Mouse (Mus musculus) intestine, embryonic 16.5 days (tissue): ENCODE data around the gene Draxin. TPM values are rescaled to one million over a fixed set of nuclear protein-coding genes. Genes with fewer than 3 reads are reported as not detected.
"Not testable (repeated sequence)": the region's sequence is repeated elsewhere in the genome, so short reads cannot be mapped to it uniquely, and the experiment has no call there.

ENCODE experiments used
- ATAC-seq: fragments of 200-750 bp; cut with Nextera tagmentation; 2 replicates; pipeline ENCODE4 v1.8.0; 2017; ENCODE audit warnings: moderate TSS enrichment, moderate library complexity
- H3K27ac ChIP-seq: fragments of 300-500 bp; sonication (generic); 2 replicates; pipeline ENCODE4 v1.5.1; 2014; ENCODE audit warnings: mild to moderate bottlenecking, low read length
- H3K27me3 ChIP-seq: fragments of 300-500 bp; sonication (generic); replicated peaks from 2 replicates; pipeline ENCODE4 v1.6.1; 2014; ENCODE audit warnings: low read length, control low read depth, mixed read lengths; ENCODE audit not compliant: control insufficient read depth, insufficient read depth
- H3K36me3 ChIP-seq: fragments of 300-500 bp; sonication (generic); 2 replicates; pipeline ENCODE4 v1.6.1; 2014; ENCODE audit warnings: low read length, control low read depth; ENCODE audit not compliant: control insufficient read depth, insufficient read depth
- H3K4me1 ChIP-seq: fragments of 300-500 bp; sonication (generic); 2 replicates; pipeline ENCODE4 v1.6.1; 2014; ENCODE audit warnings: low read length, control low read depth, mixed read lengths; ENCODE audit not compliant: control insufficient read depth, insufficient read depth
- H3K4me2 ChIP-seq: fragments of 300-500 bp; sonication (generic); 2 replicates; pipeline ENCODE4 v1.6.1; 2014; ENCODE audit warnings: low read depth, low read length, control low read depth
- H3K4me3 ChIP-seq: fragments of 300-500 bp; sonication (generic); 2 replicates; pipeline ENCODE4 v1.5.1; 2014; ENCODE audit warnings: mild to moderate bottlenecking, low read length
- H3K9ac ChIP-seq: fragments of 300-500 bp; sonication (generic); 2 replicates; pipeline ENCODE4 v1.6.1; 2014; ENCODE audit warnings: low read depth, low read length
- H3K9me3 ChIP-seq: fragments of 300-500 bp; sonication (generic); 2 replicates; pipeline ENCODE4 v1.6.1; 2016; ENCODE audit warnings: low read length, control low read depth; ENCODE audit not compliant: control insufficient read depth
- WGBS: fragments of 180-500 bp; shearing (Covaris S2); extraction: QIAGEN DNeasy Blood & Tissue Kit; methylation state at CpG from one replicate; pipeline ENCODE4 v1.1.7; 2014; 5-methylcytosine and 5-hydroxymethylcytosine counted together
- polyA plus RNA-seq: library from polyadenylated mRNA; unstranded; fragments of >200 nt; fragmentation: Nextera tagmentation; extraction: Ambion mirVana; gene quantifications from 2 replicates; pipeline ENCODE4 v1.2.1, GENCODE M21; 2015

Gene Draxin
- polyA plus RNA-seq = 0.06 and 0.07 TPM in 2 replicates

DNA sequence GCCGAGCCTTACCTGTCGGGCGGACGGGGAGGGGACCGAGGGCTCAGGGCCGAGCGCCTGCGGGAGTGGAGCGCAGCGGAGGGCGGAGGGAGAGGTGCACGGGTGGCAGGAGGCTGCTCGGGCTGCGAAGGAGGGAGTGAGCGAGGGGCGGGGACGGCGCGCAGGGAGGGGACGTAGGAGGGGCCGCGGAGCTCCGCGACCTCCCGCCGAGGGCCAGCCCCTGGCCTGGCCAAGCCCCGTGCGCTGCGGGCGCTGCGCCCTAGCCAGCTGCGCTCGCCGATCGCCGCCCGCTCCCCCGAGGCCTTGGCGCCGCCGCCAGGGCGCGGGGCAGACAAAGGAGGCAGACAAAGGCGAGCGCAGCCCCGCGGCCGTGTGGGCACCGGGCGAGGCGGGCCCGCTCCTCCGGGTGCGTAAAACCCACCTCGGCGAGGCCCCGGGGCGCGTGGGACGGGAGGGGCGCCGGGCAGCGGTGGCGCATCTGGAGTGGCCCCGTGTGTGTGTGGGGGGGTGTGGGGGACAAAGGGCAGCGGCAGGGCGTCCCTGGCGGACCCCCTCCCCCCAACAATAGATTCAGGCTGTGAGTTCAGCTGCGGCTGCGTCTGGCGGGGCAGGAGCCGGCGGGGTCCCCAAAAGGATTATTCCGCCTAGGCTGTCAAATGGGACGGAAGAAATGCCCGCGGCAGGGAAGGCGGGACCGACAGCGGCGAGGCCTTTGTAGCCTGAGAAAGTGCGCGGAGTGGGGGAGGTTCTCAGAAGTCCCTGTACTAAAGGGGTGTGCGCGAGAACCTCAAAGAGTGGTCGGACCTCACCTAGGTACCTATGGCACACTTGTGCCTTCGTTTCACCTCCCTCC is at the start of gene Draxin:
Draxin (minus strand) TSS at position 138 of the 853 bp plus-strand sequence.
- WGBS = under 1% methylated on average over 63 of the region's 87 CpGs
- Histone ChIP-seq H3K4me3 (peak within 1 kb of the TSS; percentile 60), H3K4me1 (peaks cover 7% of the 10 kb centered on the region), H3K4me2 (peak within 1 kb of the TSS; percentile 96), H3K9ac (peak within 1 kb of the TSS; percentile 66), H3K27ac (no peak within 1 kb of the TSS), H3K9me3 (no peaks in the 10 kb centered on the region), H3K27me3 (peaks cover 40% of the 10 kb centered on the region), H3K36me3 (no peaks in the 10 kb centered on the region)
- peak; percentile 84 for ATAC-seq

DNA sequence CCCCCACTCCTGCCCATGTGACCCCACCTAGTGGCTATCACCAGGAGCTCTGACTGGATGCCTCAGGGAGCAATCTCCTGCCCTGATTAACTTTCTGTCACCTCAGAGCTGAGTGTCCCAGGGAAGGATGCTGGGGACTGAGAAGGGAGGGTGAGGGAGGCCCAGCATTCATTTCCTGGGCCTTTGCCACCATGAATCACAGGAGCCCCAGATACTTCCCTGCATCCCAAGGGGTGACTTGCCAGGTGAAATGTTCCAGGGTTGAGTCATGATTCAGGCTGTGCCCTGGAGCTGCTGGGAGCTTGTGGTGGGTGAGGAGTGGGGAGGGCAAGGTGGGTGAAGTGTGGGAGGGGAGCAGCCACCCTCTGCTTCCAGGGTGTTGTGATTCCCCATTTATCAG is 47.2 kb upstream of the Draxin start:
- Histone ChIP-seq H3K9me3 (no peaks in the 10 kb centered on the region), H3K4me2 (no peak overlapping the region), H3K4me1 (no peaks in the 10 kb centered on the region), H3K9ac (no peak overlapping the region), H3K27ac (no peak overlapping the region), H3K4me3 (no peak overlapping the region), H3K36me3 (no peaks in the 10 kb centered on the region), H3K27me3 (peaks cover 44% of the 10 kb centered on the region)
- no peak for ATAC-seq

DNA sequence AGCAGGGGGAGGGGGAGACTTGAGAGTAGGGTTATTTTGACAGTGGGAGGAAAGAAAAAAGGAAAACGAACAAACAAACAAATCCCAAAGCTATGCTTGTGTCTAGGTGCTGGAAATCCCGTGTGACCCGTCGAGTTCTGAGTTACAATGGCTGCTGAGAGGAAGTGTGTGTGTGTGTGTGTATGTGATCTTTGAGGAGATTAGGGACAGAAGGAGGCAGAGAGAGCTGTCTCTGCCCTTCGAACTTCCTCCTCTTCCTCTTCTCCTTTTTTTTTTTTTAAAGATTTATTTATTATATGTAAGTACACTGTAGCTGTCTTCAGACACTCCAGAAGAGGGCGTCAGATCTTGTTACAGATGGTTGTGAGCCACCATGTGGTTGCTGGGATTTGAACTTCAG is 46.1 kb upstream of the Draxin start:
- H3K27me3 ChIP-seq = peaks cover 52% of the 10 kb centered on the region

DNA sequence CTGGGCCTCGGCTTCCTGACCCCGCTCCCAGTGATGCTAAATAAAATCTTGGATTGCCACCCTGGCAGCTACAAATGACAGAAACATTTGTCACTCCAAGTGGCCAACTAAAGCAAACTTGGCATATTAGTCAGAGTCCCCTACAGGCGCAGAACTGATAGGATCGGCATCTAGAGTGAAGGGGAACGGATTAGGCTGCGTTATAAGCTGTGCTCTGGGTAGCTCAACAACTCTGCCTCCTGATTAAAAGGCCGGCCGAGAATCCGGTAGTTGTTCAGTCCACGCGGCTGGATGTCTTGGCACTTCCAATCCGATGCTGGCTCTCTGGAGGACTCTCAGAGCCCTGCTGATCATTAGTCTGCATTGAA is 44.0 kb upstream of the Draxin start:
- Histone ChIP-seq H3K27ac (no peak overlapping the region), H3K36me3 (no peaks in the 10 kb centered on the region), H3K9me3 (no peaks in the 10 kb centered on the region), H3K4me1 (no peaks in the 10 kb centered on the region), H3K27me3 (peaks cover 68% of the 10 kb centered on the region), H3K4me2 (no peak overlapping the region), H3K4me3 (no peak overlapping the region), H3K9ac (no peak overlapping the region)
- ATAC-seq = no peak
- 20% methylated on average over 12 of the region's 12 CpGs for WGBS

More for the DNA sequence above, 46.1 kb upstream of the Draxin start:
- H3K9me3 ChIP-seq, H3K4me2 ChIP-seq, H3K27ac ChIP-seq, H3K9ac ChIP-seq, H3K4me3 ChIP-seq, ATAC-seq, H3K36me3 ChIP-seq, H3K4me1 ChIP-seq: not testable (repeated sequence)
- 71% methylated on average over 5 of the region's 6 CpGs for WGBS

DNA sequence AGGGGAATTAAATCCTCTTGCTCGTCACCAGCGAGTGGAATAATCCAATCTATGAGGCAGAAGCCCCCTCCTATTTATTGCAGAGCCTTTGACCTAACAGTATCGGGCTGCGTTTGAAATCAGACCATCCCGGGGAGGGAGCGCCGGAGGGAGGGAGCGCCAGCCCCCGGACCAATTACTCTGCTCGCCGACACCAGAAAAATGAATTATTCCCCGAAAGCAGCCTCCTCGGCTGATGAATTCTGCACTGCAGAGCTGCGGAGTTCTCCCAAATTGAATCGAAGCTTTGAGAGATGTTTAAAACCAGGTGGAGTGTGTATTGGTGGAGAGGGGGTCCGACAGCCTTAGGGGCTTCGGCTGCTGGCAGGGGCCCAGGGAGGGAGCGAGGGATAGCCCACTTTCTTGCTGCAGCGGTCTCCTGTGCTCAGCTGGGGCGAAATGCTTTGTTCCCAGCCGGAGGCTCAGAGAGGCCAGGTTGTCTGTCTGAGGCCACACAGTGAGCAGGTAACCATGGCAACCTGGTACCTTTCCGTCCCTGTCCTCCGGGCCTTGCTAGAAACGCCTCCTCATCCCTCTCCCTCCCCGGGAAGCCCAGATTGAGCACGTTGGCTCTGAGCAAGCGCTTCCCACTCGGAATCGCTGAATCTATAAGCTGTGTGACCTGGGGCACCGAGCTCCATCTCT is 43.5 kb upstream of the Draxin start:
- H3K9me3 ChIP-seq = no peaks in the 10 kb centered on the region
- H3K36me3 ChIP-seq = no peaks in the 10 kb centered on the region
- no peak overlapping the region for H3K4me3 ChIP-seq
- WGBS = 3% methylated on average over 30 of the region's 30 CpGs
- ATAC-seq = no peak
- H3K9ac ChIP-seq = no peak overlapping the region
- no peak overlapping the region for H3K27ac ChIP-seq
- peaks cover 71% of the 10 kb centered on the region for H3K27me3 ChIP-seq
- no peaks in the 10 kb centered on the region for H3K4me1 ChIP-seq
- H3K4me2 ChIP-seq = no peak overlapping the region

DNA sequence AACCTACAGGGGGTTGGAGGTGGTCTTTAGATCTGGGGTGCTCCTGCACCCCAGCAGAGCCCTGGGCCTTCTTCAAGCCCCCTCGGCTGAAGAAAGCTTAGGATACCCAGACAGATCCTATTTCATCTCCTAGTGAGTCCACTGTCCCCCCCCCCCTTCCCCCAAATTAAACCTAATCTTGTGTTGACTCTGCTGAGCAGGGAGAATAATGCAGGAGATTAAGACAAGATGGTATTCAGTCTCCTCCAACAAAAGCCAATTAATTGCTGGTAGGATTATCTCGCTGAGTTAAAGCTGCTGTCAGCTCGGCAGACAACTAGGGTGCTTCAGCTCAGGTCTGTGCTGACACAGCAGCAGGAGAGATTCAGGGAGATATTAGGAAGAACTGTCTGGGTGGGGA is 40.8 kb upstream of the Draxin start:
- ATAC-seq = no peak
- Histone ChIP-seq H3K36me3 (no peaks in the 10 kb centered on the region), H3K4me2 (no peak overlapping the region), H3K4me3 (no peak overlapping the region), H3K27ac (no peak overlapping the region), H3K9ac (no peak overlapping the region), H3K27me3 (peaks cover 69% of the 10 kb centered on the region), H3K4me1 (no peaks in the 10 kb centered on the region), H3K9me3 (no peaks in the 10 kb centered on the region)
- 35% methylated on average over 3 of the region's 3 CpGs for WGBS

DNA sequence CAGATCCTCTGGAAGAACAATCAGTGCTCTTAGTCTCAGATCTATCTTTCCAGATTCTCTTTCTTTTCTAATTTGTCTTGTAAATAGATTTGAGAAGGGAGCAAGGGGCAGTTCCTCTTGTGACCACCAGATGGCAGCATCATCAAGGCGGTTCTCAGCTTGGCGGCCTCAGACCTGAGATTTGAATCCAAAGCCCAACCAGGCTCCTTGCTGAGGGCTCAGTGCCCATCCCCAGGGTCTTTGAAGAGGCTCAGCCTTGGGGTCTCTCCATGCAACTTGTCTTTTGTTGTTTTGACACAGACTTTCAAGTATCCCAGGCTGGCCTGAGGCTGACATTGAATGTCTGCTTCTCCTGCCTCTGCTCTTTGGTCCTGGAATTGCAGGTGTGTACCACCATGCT is 40.3 kb upstream of the Draxin start:
- 6% methylated on average over 2 of the region's 2 CpGs for WGBS

DNA sequence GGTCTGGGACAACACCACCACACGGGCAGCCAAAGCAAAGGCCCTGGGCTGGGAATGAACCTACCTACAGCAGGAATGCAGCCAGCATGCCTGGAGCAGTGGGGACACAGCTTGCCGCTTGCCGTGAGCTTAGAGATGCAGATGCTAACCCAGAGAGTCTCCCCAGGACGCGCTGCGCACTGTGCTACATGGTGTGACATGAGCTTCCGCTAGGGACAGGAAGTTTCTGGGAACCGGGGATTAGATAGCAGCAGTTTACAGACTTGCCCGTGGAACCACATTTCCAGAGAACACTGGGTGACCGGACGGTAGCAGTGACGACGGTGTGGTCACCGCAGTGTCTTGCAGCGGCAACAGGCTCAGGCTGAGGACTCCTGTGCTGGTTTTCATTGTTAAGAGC is 39.1 kb upstream of the Draxin start:
- peaks cover 69% of the 10 kb centered on the region for H3K27me3 ChIP-seq
- no peaks in the 10 kb centered on the region for H3K36me3 ChIP-seq
- H3K4me3 ChIP-seq = no peak overlapping the region
- ATAC-seq = no peak
- H3K4me1 ChIP-seq = peaks cover 4% of the 10 kb centered on the region; the same call in 1 of the 2 replicates
- H3K27ac ChIP-seq = no peak overlapping the region
- no peak overlapping the region for H3K9ac ChIP-seq
- WGBS = 21% methylated on average over 15 of the region's 15 CpGs
- no peak overlapping the region for H3K4me2 ChIP-seq
- H3K9me3 ChIP-seq = no peaks in the 10 kb centered on the region

More for the DNA sequence above, 40.3 kb upstream of the Draxin start:
- H3K9me3 ChIP-seq = no peaks in the 10 kb centered on the region
- H3K4me3 ChIP-seq = no peak overlapping the region
- H3K4me2 ChIP-seq = no peak overlapping the region
- H3K4me1 ChIP-seq = no peaks in the 10 kb centered on the region
- peaks cover 69% of the 10 kb centered on the region for H3K27me3 ChIP-seq
- no peaks in the 10 kb centered on the region for H3K36me3 ChIP-seq
- no peak overlapping the region for H3K9ac ChIP-seq
- ATAC-seq = no peak
- H3K27ac ChIP-seq = no peak overlapping the region

DNA sequence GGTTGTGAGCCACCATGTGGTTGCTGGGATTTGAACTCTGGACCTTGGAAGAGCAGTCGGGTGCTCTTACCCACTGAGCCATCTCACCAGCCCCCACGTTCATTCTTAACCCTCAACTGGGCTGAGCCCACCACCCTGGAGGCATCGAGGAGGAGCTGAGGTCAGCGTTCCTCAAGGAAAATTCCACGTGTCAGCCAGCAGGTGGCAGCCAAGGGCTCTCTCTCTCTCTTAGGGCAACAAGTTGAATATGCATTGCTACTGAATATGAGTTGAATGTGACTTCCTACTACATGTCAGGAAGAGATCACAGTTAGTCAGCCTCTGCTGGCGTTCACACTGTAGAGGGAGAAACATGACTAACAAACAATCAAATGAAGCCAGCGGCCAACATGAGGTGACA is 37.8 kb upstream of the Draxin start:
- 24% methylated on average over 7 of the region's 7 CpGs for WGBS
- Histone ChIP-seq H3K9ac (no peak overlapping the region), H3K9me3 (no peaks in the 10 kb centered on the region), H3K4me3 (no peak overlapping the region), H3K4me2 (no peak overlapping the region), H3K27ac (no peak overlapping the region), H3K36me3 (no peaks in the 10 kb centered on the region), H3K4me1 (peaks cover 7% of the 10 kb centered on the region; the same call in 1 of the 2 replicates), H3K27me3 (peaks cover 68% of the 10 kb centered on the region)
- no peak for ATAC-seq
